Mouse (Mus musculus) heart, embryonic 16.5 days (tissue): Measurements from ENCODE around the gene Hist1h3e. TPM values are rescaled to one million over a fixed set of nuclear protein-coding genes. Genes with fewer than 3 reads are reported as not detected.
"Not testable (repeated sequence)": the region's sequence is repeated elsewhere in the genome, so short reads cannot be mapped to it uniquely, and the experiment has no call there.

Experiments
- ATAC-seq: fragments of 200-750 bp; cut with Nextera tagmentation; replicated peaks from 2 replicates; pipeline ENCODE4 v1.8.0; 2017; ENCODE audit warnings: moderate number of reproducible peaks; ENCODE audit not compliant: insufficient read depth, low FRiP score; ENCODE audit errors: extremely low read depth
- H3K27ac ChIP-seq: fragments of 300-500 bp; sonication (generic); 2 replicates; pipeline ENCODE4 v1.5.1; 2014; ENCODE audit warnings: mild to moderate bottlenecking, low read length, control low read depth, moderate library complexity
- H3K27me3 ChIP-seq: fragments of 300-500 bp; sonication (generic); 2 replicates; pipeline ENCODE4 v1.6.1; 2014; ENCODE audit warnings: low read length, mixed read lengths; ENCODE audit not compliant: control insufficient read depth, insufficient read depth
- H3K36me3 ChIP-seq: fragments of 300-500 bp; sonication (generic); 2 replicates; pipeline ENCODE4 v1.6.1; 2014; ENCODE audit not compliant: control insufficient read depth, insufficient read depth
- H3K4me1 ChIP-seq: fragments of 300-500 bp; sonication (generic); 2 replicates; pipeline ENCODE4 v1.6.1; 2014; ENCODE audit warnings: low read length, mixed read lengths; ENCODE audit not compliant: control insufficient read depth, insufficient read depth
- H3K4me2 ChIP-seq: fragments of 300-500 bp; sonication (generic); 2 replicates; pipeline ENCODE4 v1.6.1; 2014; ENCODE audit warnings: low read depth, mild to moderate bottlenecking, control low read depth, low read length
- H3K4me3 ChIP-seq: fragments of 300-500 bp; sonication (generic); 2 replicates; pipeline ENCODE4 v1.5.1; 2014; ENCODE audit warnings: mild to moderate bottlenecking, control low read depth, low read length
- H3K9ac ChIP-seq: fragments of 300-500 bp; sonication (generic); 2 replicates; pipeline ENCODE4 v1.6.1; 2014; ENCODE audit warnings: low read length, control low read depth
- H3K9me3 ChIP-seq: fragments of 300-500 bp; sonication (generic); replicated peaks from 2 replicates; pipeline ENCODE4 v1.6.1; 2016; ENCODE audit warnings: low read length; ENCODE audit not compliant: control insufficient read depth
- WGBS: fragments of 180-500 bp; shearing (Covaris S2); extraction: QIAGEN DNeasy Blood & Tissue Kit; methylation state at CpG from one replicate; pipeline ENCODE4 v1.1.7; 2014; 5-methylcytosine and 5-hydroxymethylcytosine counted together
- polyA plus RNA-seq: library from polyadenylated mRNA; unstranded; fragments of >200 nt; fragmentation: Nextera tagmentation; extraction: Ambion mirVana; gene quantifications from 2 replicates; pipeline ENCODE4 v1.2.1, GENCODE M21; 2015

Gene Hist1h3e
- polyA plus RNA-seq, 1 experiment from 2014 or later, result 2.1 TPM

DNA sequence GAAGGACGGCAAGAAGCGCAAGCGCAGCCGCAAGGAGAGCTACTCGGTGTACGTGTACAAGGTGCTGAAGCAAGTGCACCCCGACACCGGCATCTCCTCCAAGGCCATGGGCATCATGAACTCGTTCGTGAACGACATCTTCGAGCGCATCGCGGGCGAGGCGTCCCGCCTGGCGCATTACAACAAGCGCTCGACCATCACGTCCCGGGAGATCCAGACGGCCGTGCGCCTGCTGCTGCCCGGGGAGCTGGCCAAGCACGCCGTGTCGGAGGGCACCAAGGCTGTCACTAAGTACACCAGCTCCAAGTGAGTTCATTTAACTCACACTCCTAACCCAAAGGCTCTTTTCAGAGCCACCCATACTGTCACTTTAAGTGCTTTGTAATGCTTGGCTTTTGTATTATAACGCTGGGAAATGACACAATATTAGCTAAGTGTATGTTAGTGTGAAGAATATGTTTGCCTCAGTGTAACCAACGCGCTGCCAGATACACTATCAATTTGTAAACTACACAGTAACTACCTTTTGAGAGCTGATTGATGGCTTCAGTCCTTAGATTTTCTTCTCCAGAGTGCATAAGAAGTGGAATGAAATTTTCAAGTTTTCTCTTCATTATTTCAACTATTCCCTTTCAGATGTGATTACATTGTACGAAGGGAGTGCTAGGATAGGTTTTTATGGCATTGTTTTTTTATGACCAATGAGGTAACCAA, 9.5 kb upstream of the Hist1h3e start:
- WGBS, result under 1% methylated on average over 10 of the region's 34 CpGs
- Histone ChIP-seq H3K9ac (peak overlapping the region; percentile 76), H3K4me3 (peak overlapping the region; percentile 59), H3K4me1 (peaks cover 23% of the 10 kb centered on the region), H3K27ac (peak overlapping the region; percentile 96), H3K4me2 (peak overlapping the region; percentile 77)
- not testable (repeated sequence) for ATAC-seq, H3K9me3 ChIP-seq, H3K36me3 ChIP-seq, H3K27me3 ChIP-seq

GRCm38 (mm10) chr13:23571022-23571503, 8.9 kb upstream of the Hist1h3e start, which contains the start of the genes Hist1h2ae and Hist1h2bg:
Hist1h2ae (minus strand) TSS chr13:23571220.
Hist1h2bg (plus strand) TSS chr13:23571396.
- H3K4me2 ChIP-seq, result peak within 1 kb of the TSS; percentile 77
- no peaks in the 10 kb centered on the region for H3K27me3 ChIP-seq
- no peaks in the 10 kb centered on the region for H3K36me3 ChIP-seq
- peak; percentile 87 for ATAC-seq
- peak within 1 kb of the TSS; percentile 59 for H3K4me3 ChIP-seq
- H3K4me1 ChIP-seq, result peaks cover 18% of the 10 kb centered on the region
- H3K9ac ChIP-seq, result peak within 1 kb of the TSS; percentile 76
- WGBS, result 1% methylated on average over 18 of the region's 18 CpGs
- H3K27ac ChIP-seq, result peak within 1 kb of the TSS; percentile 96
- H3K9me3 ChIP-seq, result no peaks in the 10 kb centered on the region

GRCm38 (mm10) chr13:23570261-23571021, 8.3 kb upstream of the Hist1h3e start:
- not testable (repeated sequence) for H3K27me3 ChIP-seq, H3K36me3 ChIP-seq, H3K9me3 ChIP-seq
- peak overlapping the region; percentile 68 for H3K9ac ChIP-seq
- peak overlapping the region; percentile 77 for H3K4me2 ChIP-seq
- WGBS, result 4% methylated on average over 19 of the region's 41 CpGs
- peak overlapping the region; percentile 96 for H3K27ac ChIP-seq
- H3K4me3 ChIP-seq, result peak overlapping the region; percentile 59
- peak; percentile 3; the same call in 1 of the 2 replicates for ATAC-seq
- H3K4me1 ChIP-seq, result peaks cover 18% of the 10 kb centered on the region

- Histone ChIP-seq H3K27ac (no peak overlapping the region), H3K27me3 (no peaks in the 10 kb centered on the region), H3K9ac (no peak overlapping the region), H3K4me2 (no peak overlapping the region), H3K9me3 (no peaks in the 10 kb centered on the region), H3K4me3 (no peak overlapping the region), H3K4me1 (no peaks in the 10 kb centered on the region), H3K36me3 (no peaks in the 10 kb centered on the region)
- ATAC-seq, result no peak
- 83% methylated on average over 2 of the region's 2 CpGs for WGBS
Measured at GRCm38 (mm10) chr13:23564482-23564881, 2.3 kb upstream of the Hist1h3e start.

- Histone ChIP-seq H3K9me3 (no peaks in the 10 kb centered on the region), H3K4me1 (no peaks in the 10 kb centered on the region), H3K9ac (peak overlapping the region; percentile 71), H3K27me3 (no peaks in the 10 kb centered on the region), H3K27ac (peak overlapping the region; percentile 98), H3K4me3 (peak overlapping the region; percentile 56), H3K4me2 (peak overlapping the region; percentile 91), H3K36me3 (no peaks in the 10 kb centered on the region)
- peak; percentile 49; the same call in 1 of the 2 replicates for ATAC-seq
- 2% methylated on average over 18 of the region's 18 CpGs for WGBS
Measured at GRCm38 (mm10) chr13:23562699-23563462, 712 bp upstream of the Hist1h3e start.

- not testable (repeated sequence) for H3K4me1 ChIP-seq, H3K36me3 ChIP-seq, H3K9me3 ChIP-seq, ATAC-seq, H3K27me3 ChIP-seq
- peak overlapping the region; percentile 91 for H3K4me2 ChIP-seq
- peak overlapping the region; percentile 98 for H3K27ac ChIP-seq
- H3K4me3 ChIP-seq, result peak overlapping the region; percentile 56
- 0% methylated on average over 2 of the region's 5 CpGs for WGBS
- peak overlapping the region; percentile 74; the same call in 1 of the 2 replicates for H3K9ac ChIP-seq
Measured at GRCm38 (mm10) chr13:23561531-23561882, 662 bp downstream of the Hist1h3e start.

GRCm38 (mm10) chr13:23560699-23561098, 1.5 kb downstream of the Hist1h3e start:
- H3K4me3 ChIP-seq, H3K9me3 ChIP-seq, H3K27me3 ChIP-seq, H3K27ac ChIP-seq, H3K4me2 ChIP-seq, H3K4me1 ChIP-seq, H3K9ac ChIP-seq, ATAC-seq, H3K36me3 ChIP-seq: not testable (repeated sequence)
- 38% methylated on average over 2 of the region's 2 CpGs for WGBS

GRCm38 (mm10) chr13:23556906-23557305, 5.3 kb downstream of the Hist1h3e start:
- H3K9me3 ChIP-seq, result no peaks in the 10 kb centered on the region
- WGBS, result 72% methylated on average over 3 of the region's 3 CpGs
- H3K27me3 ChIP-seq, result no peaks in the 10 kb centered on the region
- H3K27ac ChIP-seq, result no peak overlapping the region; the same call in 1 of the 2 replicates
- no peaks in the 10 kb centered on the region for H3K36me3 ChIP-seq
- ATAC-seq, result no peak
- 0 out of 2 replicates have a peak overlapping the region, but pooled peaks have one; percentile 4 for H3K4me2 ChIP-seq
- no peak overlapping the region for H3K4me3 ChIP-seq
- H3K4me1 ChIP-seq, result peaks cover 6% of the 10 kb centered on the region
- H3K9ac ChIP-seq, result no peak overlapping the region
